Mouse (Mus musculus): ENCODE measurements around the gene Arpc2. TPM values are rescaled to one million over a fixed set of nuclear protein-coding genes. Genes with fewer than 3 reads are reported as not detected.

The Arpc2 gene
- polyA plus RNA-seq, 1 experiment from 2014 or later = 365 TPM

GRCm38 (mm10) chr1:74277041-74277440 is 41.2 kb downstream of the Arpc2 start:
- H3K27ac ChIP-seq (ENCODE audit: low read depth) = no peak overlapping the region
- H3K4me3 ChIP-seq (ENCODE audit: low read depth, low read length) = no peak overlapping the region
- no peak overlapping the region for H3K9ac ChIP-seq
- no peaks in the 10 kb centered on the region for H3K27me3 ChIP-seq (ENCODE audit: insufficient read depth, low read length)
- 64% methylated on average over 6 of the region's 6 CpGs for WGBS
- H3K9me3 ChIP-seq (ENCODE audit: low read depth, low read length) = no peaks in the 10 kb centered on the region
- H3K4me1 ChIP-seq (ENCODE audit: insufficient read depth) = no peaks in the 10 kb centered on the region
- no peak for DNase-seq
- TF ChIP-seq CTCF (IDR thresholded peaks at IDR 0.05; ENCODE audit: low read depth) = no peak
- no peak for ATAC-seq (ENCODE audit: insufficient read depth)
- H3K36me3 ChIP-seq (ENCODE audit: insufficient read depth) = peaks cover 33% of the 10 kb centered on the region
- H3K4me2 ChIP-seq = no peak overlapping the region

DNA sequence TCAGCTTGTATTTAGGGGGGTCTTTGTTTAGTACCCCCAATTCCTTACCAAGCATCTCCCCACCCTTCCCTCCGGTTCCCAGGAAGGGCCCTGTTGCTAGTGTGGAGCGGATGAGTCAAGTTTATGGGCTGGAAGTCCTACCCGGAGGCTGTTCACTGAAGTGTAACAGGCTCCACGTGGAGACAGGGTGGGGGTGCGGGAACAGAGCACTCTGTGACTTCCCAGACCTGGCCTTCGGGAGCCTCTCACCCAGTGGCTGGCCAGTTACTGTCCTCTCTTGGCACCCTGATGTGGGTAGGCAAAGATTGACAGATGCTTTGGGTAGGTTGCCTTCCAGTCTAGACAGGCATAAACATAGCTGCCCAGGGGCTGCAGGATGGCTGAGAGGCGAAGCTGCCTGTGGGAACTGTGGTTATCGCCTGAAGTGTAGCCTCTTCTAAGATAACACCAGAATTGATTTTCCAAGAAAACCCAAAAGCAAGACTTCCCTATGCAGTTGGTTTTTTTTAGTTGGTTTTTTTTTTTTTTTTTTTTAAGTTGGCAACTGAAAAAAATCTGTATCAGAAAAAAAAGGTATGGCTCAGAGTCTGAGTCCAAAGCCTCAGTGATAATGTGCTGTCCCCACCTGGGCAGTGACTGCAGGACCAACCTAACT is 42.1 kb downstream of the Arpc2 start:
- no peak overlapping the region for H3K4me3 ChIP-seq (ENCODE audit: low read depth, low read length)
- TF ChIP-seq CTCF (IDR thresholded peaks at IDR 0.05; ENCODE audit: low read depth) = no peak
- no peak for ATAC-seq (ENCODE audit: insufficient read depth)
- no peak overlapping the region for H3K27ac ChIP-seq (ENCODE audit: low read depth)
- no peaks in the 10 kb centered on the region for H3K4me1 ChIP-seq (ENCODE audit: insufficient read depth)
- no peak for DNase-seq
- H3K36me3 ChIP-seq (ENCODE audit: insufficient read depth) = peaks cover 43% of the 10 kb centered on the region
- H3K9ac ChIP-seq = no peak overlapping the region
- H3K4me2 ChIP-seq = no peak overlapping the region
- H3K9me3 ChIP-seq (ENCODE audit: low read depth, low read length) = no peaks in the 10 kb centered on the region
- no peaks in the 10 kb centered on the region for H3K27me3 ChIP-seq (ENCODE audit: insufficient read depth, low read length)
- WGBS = 57% methylated on average over 8 of the region's 8 CpGs

- no peak within 1 kb of the TSS for H3K4me3 ChIP-seq (ENCODE audit: low read depth, low read length)
- 86% methylated on average over 10 of the region's 10 CpGs for WGBS
- no peaks in the 10 kb centered on the region for H3K4me1 ChIP-seq (ENCODE audit: insufficient read depth)
- no peak within 1 kb of the TSS for H3K27ac ChIP-seq (ENCODE audit: low read depth)
- no peak within 1 kb of the TSS for H3K4me2 ChIP-seq
- ATAC-seq (ENCODE audit: insufficient read depth) = no peak
- H3K36me3 ChIP-seq (ENCODE audit: insufficient read depth) = peaks cover 46% of the 10 kb centered on the region
- no peaks in the 10 kb centered on the region for H3K27me3 ChIP-seq (ENCODE audit: insufficient read depth, low read length)
- no peak for DNase-seq
- no peak for TF ChIP-seq CTCF (IDR thresholded peaks at IDR 0.05; ENCODE audit: low read depth)
- no peak within 1 kb of the TSS for H3K9ac ChIP-seq
- no peaks in the 10 kb centered on the region for H3K9me3 ChIP-seq (ENCODE audit: low read depth, low read length)
Measured at GRCm38 (mm10) chr1:74278538-74278937, 42.7 kb downstream of the Arpc2 start, which contains the start of gene Gpbar1. TSS of gene Gpbar1 (plus strand) at chr1:74278550.

DNA sequence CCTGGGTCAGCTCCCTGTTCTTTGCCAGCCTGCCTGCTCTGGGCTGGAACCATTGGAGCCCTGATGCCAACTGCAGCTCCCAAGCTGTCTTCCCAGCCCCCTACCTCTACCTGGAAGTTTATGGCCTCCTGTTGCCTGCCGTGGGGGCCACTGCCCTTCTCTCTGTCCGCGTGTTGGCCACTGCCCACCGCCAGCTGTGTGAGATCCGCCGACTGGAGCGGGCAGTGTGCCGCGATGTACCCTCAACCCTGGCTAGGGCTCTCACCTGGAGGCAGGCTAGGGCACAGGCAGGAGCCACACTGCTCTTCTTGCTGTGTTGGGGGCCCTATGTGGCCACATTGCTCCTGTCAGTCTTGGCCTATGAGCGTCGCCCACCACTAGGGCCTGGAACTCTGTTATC is 43.1 kb downstream of the Arpc2 start:
- H3K27me3 ChIP-seq (ENCODE audit: insufficient read depth, low read length) = no peaks in the 10 kb centered on the region
- no peak for DNase-seq
- 83% methylated on average over 11 of the region's 11 CpGs for WGBS
- no peak overlapping the region for H3K4me2 ChIP-seq
- H3K36me3 ChIP-seq (ENCODE audit: insufficient read depth) = peaks cover 49% of the 10 kb centered on the region
- no peak for TF ChIP-seq CTCF (IDR thresholded peaks at IDR 0.05; ENCODE audit: low read depth)
- H3K9me3 ChIP-seq (ENCODE audit: low read depth, low read length) = no peaks in the 10 kb centered on the region
- H3K4me3 ChIP-seq (ENCODE audit: low read depth, low read length) = no peak overlapping the region
- ATAC-seq (ENCODE audit: insufficient read depth) = no peak
- no peak overlapping the region for H3K27ac ChIP-seq (ENCODE audit: low read depth)
- H3K4me1 ChIP-seq (ENCODE audit: insufficient read depth) = peaks cover 3% of the 10 kb centered on the region; the same call in 1 of the 2 replicates
- no peak overlapping the region for H3K9ac ChIP-seq

DNA sequence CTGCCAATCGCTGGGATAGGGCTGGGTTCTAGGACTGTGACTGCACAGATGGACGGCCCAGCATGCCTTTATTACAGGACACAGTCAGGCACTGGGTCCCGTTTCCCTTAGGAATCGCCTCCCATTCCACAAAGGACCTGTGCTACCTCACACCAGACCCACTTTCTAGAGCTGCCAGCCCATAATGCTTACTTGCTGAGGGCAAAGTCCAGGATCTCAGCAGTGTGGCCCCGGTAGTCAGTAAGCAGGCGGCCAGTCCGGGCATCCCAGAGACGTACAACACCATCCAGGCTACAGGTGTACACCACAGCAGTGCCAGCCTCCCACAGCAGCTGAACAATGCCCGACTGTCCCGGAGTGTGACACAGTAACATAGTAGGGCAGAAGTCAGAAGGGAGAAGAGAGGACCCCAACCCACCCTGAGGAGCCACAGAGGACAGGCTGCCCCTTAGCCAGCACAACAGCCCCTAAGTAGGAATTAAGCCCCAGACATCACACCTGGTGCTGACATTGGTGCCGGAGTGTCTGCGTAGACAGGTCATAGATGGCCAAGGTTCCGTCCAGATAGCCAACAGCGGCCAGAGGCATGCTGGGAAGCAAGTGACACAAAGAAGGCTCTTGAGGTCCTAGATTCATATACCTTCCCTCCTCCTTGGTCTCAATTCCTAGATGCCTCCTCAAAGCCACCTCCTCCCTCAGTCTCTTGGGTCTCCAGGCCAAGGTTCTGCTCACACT is 44.9 kb downstream of the Arpc2 start:
- Histone ChIP-seq H3K9me3 (ENCODE audit: low read depth, low read length) (no peaks in the 10 kb centered on the region), H3K9ac (no peak overlapping the region)
- TF ChIP-seq CTCF (IDR thresholded peaks at IDR 0.05; ENCODE audit: low read depth) = no peak

DNA sequence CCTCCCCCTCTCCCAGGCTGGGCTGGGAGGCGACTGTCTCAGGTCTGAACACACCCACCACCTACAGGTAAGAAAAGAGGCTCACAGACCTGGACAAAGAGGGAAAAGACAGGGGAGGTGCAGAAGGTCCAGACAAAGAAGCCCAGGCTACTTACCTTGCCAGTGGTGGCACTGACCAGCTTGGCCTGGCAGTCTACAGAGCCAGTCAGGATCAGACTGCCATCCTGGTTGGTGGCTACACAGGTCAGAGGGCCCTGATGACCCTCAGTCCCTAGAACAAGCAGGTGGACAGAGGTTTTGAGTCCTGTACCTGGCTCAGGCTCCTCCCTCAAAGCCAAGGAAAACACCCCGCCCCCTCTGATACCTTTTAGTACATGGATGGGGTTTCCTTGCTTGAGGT is 45.5 kb downstream of the Arpc2 start:
- TF ChIP-seq CTCF (IDR thresholded peaks at IDR 0.05; ENCODE audit: low read depth) = no peak
- Histone ChIP-seq H3K27ac (ENCODE audit: low read depth) (no peak overlapping the region), H3K4me3 (ENCODE audit: low read depth, low read length) (no peak overlapping the region), H3K4me2 (no peak overlapping the region), H3K4me1 (ENCODE audit: insufficient read depth) (peaks cover 6% of the 10 kb centered on the region; the same call in 1 of the 2 replicates), H3K9me3 (ENCODE audit: low read depth, low read length) (no peaks in the 10 kb centered on the region), H3K36me3 (ENCODE audit: insufficient read depth) (peaks cover 49% of the 10 kb centered on the region), H3K27me3 (ENCODE audit: insufficient read depth, low read length) (no peaks in the 10 kb centered on the region), H3K9ac (no peak overlapping the region)
- no peak for ATAC-seq (ENCODE audit: insufficient read depth)
- DNase-seq = no peak
- WGBS = 78% methylated on average over 2 of the region's 2 CpGs

More for the DNA sequence above, 44.9 kb downstream of the Arpc2 start:
- H3K4me2 ChIP-seq = no peak overlapping the region
- ATAC-seq (ENCODE audit: insufficient read depth) = no peak
- WGBS = 90% methylated on average over 14 of the region's 14 CpGs
- no peak for DNase-seq
- H3K4me3 ChIP-seq (ENCODE audit: low read depth, low read length) = no peak overlapping the region
- peaks cover 6% of the 10 kb centered on the region; the same call in 1 of the 2 replicates for H3K4me1 ChIP-seq (ENCODE audit: insufficient read depth)
- no peak overlapping the region for H3K27ac ChIP-seq (ENCODE audit: low read depth)
- peaks cover 49% of the 10 kb centered on the region for H3K36me3 ChIP-seq (ENCODE audit: insufficient read depth)
- no peaks in the 10 kb centered on the region for H3K27me3 ChIP-seq (ENCODE audit: insufficient read depth, low read length)

- no peak overlapping the region for H3K4me2 ChIP-seq
- 95% methylated on average over 8 of the region's 8 CpGs for whole genome bisulfite sequencing
- no peak for TF ChIP-seq CTCF (IDR thresholded peaks at IDR 0.05; ENCODE audit: low read depth)
- H3K36me3 ChIP-seq (ENCODE audit: insufficient read depth) = peaks cover 53% of the 10 kb centered on the region
- H3K9ac ChIP-seq = no peak overlapping the region
- peaks cover 6% of the 10 kb centered on the region; the same call in 1 of the 2 replicates for H3K4me1 ChIP-seq (ENCODE audit: insufficient read depth)
- no peaks in the 10 kb centered on the region for H3K27me3 ChIP-seq (ENCODE audit: insufficient read depth, low read length)
- ATAC-seq (ENCODE audit: insufficient read depth) (no peak), DNase-seq (no peak)
- no peak overlapping the region for H3K4me3 ChIP-seq (ENCODE audit: low read depth, low read length)
- no peak overlapping the region for H3K27ac ChIP-seq (ENCODE audit: low read depth)
- no peaks in the 10 kb centered on the region for H3K9me3 ChIP-seq (ENCODE audit: low read depth, low read length)
Measured at GRCm38 (mm10) chr1:74281886-74282285, 46.0 kb downstream of the Arpc2 start.
